Mouse (Mus musculus) lung, postnatal 4 days (tissue): ENCODE data around the gene Plch2.
A peak's percentile ranks its signal among the peaks of the same experiment; 100 is the strongest.

ENCODE experiments used
- DNase-seq, 2 experiments: peaks; one replicate each; pipeline ENCODE4 v3.0.0; 2021

Plch2 gene

GRCm38 (mm10) chr4:155019336-155019847 lies 37.2 kb downstream of the Plch2 start:
- DNase-seq: peak; percentile 75 to 87

DNA sequence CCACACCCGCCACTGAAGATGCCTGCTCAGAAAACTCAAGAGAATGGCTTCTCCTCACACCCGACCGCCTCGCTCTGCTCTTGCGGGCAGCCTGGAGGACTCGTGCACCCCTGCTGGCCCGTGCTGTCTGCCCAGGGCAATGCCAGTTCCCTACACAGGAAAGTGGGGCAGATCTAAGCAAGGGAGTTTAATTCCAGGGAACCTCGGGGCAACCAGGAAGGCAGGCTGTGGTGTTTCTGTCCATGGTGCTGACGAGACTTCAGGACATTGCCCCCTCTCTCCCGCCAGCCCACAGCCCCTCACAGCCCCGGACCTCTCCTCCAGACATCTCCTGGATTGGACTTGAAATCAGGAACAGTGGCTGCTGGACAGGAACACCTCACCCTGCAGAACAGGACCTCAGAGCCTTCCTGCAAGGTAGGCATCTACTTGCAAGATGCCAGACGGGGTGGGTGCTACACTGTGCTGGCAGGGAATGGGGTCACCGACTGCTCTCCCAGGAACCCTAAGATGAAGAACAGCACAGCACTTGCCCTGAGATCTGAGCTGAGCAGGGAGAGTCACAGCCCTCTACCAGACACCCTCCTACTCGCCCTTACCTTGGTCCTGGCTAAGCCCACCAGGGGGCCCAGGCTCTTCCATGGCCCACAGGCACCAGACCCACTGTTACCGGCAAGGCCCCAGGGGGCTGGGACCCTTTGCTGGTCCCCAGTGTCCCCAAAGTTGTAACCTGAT lies 37.8 kb downstream of the Plch2 start:
- peak; percentile 36 to 54 for DNase-seq

- DNase-seq: no peak
These were observed 38.5 kb downstream of the Plch2 start for GRCm38 (mm10) chr4:155018066-155018465.

DNA sequence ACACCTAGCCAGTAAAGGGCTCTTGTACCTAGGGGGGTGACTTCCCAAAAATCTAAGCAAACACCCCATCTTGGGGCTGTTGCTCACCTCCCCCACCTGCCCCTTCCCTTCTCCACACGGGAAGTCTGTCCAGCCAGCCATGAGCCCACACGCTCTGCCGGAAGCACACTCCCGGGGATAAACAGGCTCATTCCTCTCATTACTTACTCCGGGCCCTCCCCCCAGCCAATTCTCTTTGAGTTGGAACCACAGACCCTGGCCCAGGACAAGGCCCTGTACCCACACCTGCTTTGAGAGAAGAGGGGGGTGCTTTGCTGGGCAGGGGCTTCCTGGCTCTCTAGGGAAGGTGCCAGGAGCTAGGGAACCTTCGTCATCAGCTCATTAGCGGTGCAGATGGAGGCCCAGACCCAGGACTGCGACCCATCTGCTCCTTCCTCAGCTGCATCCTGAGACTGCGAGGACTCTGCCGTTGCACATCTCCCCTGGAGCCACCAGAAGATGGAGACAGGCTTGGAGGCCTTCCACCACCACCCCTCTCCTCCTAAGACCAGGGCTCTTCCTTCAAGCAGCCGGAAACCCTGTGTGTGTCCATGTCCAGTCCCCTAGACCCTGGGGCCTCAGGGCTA lies 39.2 kb downstream of the Plch2 start:
- DNase-seq: no peak

DNA sequence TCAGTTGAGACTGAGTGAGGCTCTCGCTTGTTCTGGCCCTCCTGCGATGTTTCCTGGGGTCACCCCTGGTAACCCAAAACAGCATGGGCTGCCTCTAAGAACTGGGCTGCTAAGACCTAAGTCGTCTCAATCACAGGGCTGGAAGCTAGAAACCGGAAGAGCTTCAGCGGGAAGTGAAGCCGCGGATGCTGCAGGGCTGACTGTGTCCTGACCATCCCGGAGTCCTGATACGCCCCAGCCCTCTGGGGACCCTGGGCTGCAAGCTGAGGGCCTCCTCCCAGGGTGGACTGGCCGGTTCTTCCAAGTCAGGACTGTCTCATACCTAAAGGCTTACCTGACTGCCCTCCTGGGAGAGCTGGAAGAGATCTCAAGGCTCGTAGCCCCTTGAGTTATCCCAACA lies 39.8 kb downstream of the Plch2 start:
- DNase-seq: no peak

- DNase-seq: no peak
These were observed 41.0 kb downstream of the Plch2 start for GRCm38 (mm10) chr4:155015550-155015949.

DNA sequence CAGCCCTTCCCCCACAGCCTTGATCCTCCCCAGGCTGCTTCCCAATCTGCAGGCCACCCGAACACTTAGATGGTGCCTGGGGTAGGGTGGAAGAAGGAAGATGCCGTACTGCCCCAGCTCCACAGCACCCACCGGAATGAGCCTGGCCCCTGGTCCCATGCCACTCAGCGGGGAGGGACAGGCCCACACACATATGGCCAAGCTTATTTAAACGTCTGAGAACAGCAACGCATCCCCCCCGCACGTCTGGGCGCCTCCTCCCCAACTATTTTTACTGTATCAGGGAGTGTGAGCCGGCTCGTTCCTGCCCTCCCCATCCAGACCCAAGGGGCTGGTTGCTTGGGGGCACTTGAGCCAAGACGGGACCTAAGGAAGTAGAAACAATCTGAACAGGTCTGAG lies 41.8 kb downstream of the Plch2 start:
- DNase-seq: no peak

GRCm38 (mm10) chr4:155014244-155014643 lies 42.3 kb downstream of the Plch2 start:
- DNase-seq: no peak

DNA sequence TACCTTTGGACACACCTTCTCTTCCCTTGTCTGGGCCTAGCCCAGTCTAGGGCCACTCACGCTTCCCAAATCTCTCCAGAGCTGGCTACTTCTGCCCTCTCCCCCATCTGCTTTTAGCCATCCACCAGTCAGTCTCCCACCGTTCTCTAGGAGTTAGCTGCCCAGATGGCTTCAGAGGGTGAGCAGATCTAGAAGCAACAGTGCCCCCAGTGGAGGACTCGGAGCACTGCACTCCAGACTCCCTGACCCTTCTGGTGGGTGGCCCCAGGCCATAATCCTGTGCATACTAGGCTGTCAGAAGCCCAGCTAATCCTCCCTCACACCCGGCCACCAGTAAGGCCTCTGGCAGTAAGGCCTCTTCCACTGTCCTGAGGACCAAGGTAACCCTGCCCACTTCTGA lies 43.8 kb downstream of the Plch2 start:
- DNase-seq: peak; percentile 56 to 74

DNA sequence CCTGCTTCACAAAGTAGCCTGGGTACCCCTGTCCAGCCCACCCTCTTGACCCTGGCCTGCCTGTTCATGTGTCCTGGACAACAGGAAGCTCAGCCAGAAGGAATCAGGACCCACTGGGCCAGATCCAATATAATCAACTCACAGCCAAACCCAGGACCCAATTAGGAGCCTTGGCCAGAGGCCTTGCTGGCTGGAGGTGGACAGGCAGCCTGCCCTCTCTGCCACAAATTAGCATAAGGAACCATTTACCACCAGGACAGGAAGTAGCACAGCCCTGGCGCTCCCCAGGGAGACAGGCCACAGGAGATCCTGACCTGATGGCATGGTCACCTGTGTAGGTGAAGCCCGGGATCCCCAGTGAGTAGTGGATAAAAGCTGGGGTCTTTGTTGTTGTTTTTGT lies 44.5 kb downstream of the Plch2 start:
- DNase-seq: no peak

DNA sequence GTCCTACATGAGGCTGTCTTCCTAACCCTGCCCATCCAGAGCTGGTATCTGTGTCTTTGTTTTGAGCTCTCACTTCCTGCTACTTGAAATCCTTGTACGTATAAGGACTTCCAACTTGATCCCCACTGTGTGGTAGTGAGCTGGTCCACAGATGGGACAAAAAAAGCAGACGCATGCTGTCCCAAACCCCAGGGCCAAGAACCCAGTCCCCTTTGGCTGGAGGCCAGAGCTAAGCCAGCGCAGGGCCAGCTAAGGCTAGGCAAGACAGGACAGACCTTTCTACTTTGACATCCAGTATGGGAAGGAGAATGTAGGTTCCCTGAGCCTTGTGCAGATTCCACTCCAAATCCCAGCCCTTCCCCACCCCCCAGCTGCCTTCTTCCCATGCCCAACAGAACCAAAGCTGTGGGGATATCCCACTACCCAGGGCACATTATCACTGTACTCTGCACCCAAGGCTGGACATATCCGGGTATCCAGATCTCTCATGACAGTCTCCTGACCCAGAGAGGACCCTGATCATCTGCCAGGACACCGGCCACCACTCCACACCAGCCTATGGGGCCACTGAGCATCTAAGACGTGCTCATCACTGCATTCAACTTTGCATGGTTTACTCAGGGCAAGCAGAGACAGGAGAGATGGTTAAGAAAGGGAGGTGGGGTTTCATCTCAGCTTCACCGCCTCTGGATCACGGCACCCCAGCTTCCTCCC lies 45.1 kb downstream of the Plch2 start:
- no peak for DNase-seq

- no peak for DNase-seq
These were observed 45.7 kb downstream of the Plch2 start for GRCm38 (mm10) chr4:155010870-155011269.

DNA sequence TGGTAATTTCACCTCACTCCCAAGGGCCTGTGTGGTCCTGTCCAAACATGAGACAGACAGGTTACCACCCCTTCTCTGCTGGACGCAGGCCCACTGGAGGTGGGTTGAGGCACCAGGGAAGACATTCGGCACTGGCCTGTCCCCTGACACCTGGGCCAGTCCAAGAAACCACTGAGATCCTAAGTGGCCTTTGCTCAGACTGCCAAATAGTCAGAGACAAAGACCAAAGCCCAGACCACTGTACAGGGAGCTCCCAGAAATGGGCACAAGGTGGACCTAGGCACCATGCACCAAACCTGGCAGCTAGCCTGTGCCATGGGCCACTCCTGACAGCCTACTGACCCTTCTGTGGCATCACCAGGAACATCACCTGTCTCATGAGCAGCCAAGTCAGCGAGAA lies 47.4 kb downstream of the Plch2 start:
- DNase-seq: no peak

DNA sequence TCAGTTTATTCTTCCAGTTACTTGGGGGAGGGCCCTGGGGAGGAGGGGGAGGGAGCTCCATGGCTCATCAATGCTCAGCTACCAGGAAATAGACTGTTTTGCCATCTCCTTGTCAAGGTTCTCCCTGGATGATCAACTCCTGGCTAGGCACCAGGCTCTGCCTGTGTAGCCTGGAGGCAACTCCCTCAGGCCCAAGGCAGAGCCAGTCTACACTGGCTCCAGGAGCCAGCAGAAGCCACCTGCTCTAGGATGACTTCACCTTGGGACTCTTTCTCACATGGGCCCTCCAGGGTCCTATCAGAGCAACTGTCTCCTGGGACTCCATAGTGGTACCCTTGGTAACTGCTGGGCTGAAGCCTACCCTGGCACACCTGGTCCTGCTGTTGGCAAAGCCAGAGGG lies 48.5 kb downstream of the Plch2 start:
- no peak for DNase-seq

DNA sequence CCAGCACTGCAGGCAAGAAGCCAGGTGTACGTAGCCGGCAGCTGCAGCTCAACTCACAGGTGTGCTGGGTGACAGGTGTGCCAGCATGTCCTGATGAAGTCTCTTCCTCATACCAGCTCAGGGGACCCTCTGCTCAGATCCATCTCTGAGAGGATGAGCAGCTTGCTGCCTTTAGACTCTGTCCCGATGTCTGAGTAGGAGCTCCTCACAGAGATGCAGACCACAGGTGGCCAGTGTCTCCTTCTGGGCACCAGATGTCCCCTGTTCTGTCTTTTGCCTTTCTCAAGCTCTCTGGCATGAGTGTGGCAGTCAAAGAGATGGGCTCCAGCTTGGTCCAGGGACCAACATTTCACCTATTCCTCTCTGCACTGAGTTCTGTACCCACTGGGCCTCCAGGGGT lies 48.9 kb downstream of the Plch2 start:
- DNase-seq: no peak

GRCm38 (mm10) chr4:155006296-155006695 lies 50.3 kb downstream of the Plch2 start:
- DNase-seq: no peak

DNA sequence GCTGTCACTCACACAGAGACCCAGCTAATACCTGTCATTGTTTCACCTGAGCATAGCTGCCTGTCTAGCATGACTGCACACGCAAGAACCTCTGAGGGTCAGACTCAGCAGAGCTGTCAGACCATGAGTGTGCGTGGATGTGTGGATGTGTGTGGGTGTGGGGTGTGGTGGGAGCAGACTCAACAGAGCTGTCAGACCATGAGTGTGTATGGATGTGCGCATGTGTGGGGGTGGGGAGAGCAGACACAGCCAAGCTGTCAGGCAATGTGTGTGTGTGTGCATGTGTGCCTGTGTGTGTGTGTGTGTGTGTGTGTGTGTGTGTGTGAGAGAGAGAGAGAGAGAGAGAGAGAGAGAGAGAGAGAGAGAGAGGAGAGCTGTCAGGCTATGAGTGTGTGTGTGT lies 51.3 kb downstream of the Plch2 start:
- DNase-seq: no peak

DNA sequence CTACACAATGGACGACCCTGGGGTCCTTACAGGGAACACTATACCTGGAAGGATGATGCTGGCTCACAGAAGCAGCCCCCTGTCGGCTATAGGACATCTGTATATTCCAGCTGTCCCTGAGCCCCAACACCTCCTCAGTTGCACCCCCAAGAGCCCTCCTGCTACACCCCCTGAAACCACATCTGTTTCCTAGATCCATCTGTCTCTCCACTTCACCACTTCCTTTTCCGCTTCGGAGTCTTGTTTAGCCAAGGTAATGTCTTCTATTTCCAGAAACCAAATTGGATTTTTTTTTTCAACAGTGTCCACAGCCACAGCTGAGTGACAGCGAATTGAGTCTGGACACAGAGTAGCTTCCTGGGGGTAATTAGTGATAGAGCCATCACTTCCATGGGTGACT lies 57.2 kb downstream of the Plch2 start:
- no peak for DNase-seq

DNA sequence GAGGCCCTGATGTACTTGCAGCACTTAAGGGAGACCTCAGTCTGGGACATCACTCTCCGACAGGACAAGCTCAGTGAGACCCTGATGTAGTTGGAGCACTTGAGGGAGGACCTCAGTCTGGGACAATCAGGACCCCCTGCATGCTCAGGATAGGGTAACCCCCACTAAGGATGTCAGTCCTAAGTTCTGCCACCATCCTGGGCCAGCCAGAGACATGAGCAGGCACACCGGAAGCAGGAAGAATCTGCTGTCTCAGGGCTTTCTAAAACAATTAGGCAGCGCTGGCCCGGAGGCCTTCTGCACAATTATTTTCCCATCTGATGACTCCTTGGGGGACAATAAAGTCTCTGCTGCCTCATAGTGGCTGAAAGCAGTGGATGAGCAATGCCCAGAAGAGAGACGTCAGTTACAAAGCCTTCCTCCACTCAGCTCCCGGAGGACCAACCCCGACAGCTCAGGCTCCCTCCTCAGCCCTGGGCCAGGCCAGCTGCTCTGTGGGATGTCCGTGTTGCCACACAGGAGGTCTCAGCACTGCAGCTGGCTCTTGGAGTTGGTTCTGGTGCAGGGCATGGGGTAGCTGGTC lies 59.9 kb downstream of the Plch2 start:
- DNase-seq: peak; percentile 6 to 48

DNA sequence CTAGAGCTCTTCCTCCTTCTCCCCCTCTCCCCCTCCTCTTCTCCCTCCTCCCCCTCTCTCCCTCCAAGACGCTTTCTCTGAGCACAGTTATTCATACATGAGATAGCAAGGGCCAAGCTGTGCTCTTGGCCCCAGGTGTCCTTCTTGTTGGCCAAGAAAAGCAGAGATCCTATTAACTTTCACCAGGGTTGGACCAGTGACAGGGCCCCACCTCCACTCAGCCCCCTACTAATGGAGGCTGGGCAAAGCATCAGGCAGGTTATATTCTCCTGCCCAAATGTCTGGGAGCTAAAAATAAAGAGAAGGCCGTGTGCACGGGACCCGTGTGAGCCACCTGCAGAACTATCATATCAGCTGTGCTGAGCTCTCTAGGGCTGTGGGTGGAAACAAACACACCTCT lies 61.7 kb downstream of the Plch2 start:
- DNase-seq: no peak

- DNase-seq: no peak
These were observed 69.8 kb downstream of the Plch2 start for GRCm38 (mm10) chr4:154986750-154987149.

DNA sequence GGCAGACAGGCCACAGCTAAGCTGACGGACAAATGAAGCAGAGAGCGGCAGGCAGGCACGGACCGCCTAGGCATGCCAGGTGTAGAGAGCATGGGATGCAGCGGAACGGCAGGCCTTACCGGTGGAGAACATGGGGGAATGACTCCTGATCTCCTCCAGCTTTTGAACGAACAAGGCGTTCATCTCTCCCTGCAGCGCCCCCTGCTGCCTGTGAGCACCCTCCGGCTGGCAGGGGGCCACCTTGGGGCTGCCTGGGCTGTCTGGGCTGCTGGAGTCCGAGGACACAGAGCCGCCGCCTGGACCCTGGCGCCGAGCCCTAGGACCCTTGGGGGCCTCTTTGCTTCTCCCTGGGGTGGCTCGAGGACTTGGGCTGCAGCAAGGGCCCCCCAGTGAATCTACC lies 70.5 kb downstream of the Plch2 start:
- DNase-seq: peak; percentile 81 to 86

DNA sequence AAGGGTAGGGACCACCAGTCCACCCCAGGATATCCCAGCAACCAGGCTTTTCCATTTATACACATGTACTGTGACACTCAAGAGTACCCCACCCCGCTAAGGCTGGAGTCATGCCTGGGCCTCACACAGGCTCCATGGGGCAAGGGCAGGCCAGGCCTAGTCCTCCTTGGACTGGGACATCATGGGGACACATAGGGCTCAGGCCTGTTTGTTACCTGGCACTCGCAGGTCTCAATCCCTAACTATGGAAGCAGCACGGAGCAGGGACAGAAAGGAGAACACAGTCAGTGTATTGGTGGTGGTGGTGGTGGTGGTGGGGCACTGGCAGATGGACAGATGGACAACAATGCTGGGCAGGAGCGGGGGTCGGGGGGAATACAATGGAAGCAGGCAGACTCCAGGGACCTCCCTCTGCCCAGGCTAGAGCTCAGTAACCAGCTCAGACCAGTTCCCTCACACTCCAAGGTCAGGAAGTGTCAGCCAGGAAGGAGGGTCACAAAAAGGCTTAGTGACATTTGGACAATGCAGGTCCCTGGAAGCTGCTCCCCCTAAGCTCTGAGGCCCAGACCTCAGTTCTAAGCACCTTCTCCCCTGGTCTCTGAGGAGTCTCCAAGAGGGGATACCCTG lies 71.3 kb downstream of the Plch2 start:
- no peak for DNase-seq
